Mouse (Mus musculus): ENCODE results near the gene Man2b1.

The Man2b1 gene

GRCm38 (mm10) chr8:85074167-85074566, 8.9 kb upstream of the Man2b1 start:
- DNase-seq (ENCODE audit: low read depth): no peak

GRCm38 (mm10) chr8:85074617-85075016, 8.5 kb upstream of the Man2b1 start:
- DNase-seq (ENCODE audit: low read depth): no peak

- no peak for DNase-seq (ENCODE audit: low read depth)
Measured at GRCm38 (mm10) chr8:85076001-85076400, 7.1 kb upstream of the Man2b1 start.

GRCm38 (mm10) chr8:85076993-85077392, 6.1 kb upstream of the Man2b1 start:
- DNase-seq (ENCODE audit: low read depth): peak; percentile 90

GRCm38 (mm10) chr8:85080214-85080531, 2.9 kb upstream of the Man2b1 start:
- no peak for DNase-seq (ENCODE audit: low read depth)

GRCm38 (mm10) chr8:85080532-85081215, 2.4 kb upstream of the Man2b1 start, which contains the start of gene Wdr83os:
Gene Wdr83os, plus strand, starts transcription at chr8:85080740.
- peak; percentile 93 for DNase-seq (ENCODE audit: low read depth)

- DNase-seq (ENCODE audit: low read depth): peak; percentile 83
Measured at GRCm38 (mm10) chr8:85081216-85081555, 1.9 kb upstream of the Man2b1 start, which contains the start of gene Wdr83. Gene Wdr83, minus strand, starts transcription at chr8:85081306.

GRCm38 (mm10) chr8:85082169-85082568, 901 bp upstream of the Man2b1 start:
- peak; percentile 45 for DNase-seq (ENCODE audit: low read depth)

- DNase-seq (ENCODE audit: low read depth): no peak
Measured at GRCm38 (mm10) chr8:85084633-85085032, 1.6 kb downstream of the Man2b1 start.

- DNase-seq (ENCODE audit: low read depth): peak; percentile 67
Measured at GRCm38 (mm10) chr8:85086238-85086637, 3.2 kb downstream of the Man2b1 start.

GRCm38 (mm10) chr8:85088771-85089170, 5.7 kb downstream of the Man2b1 start:
- DNase-seq (ENCODE audit: low read depth): no peak

GRCm38 (mm10) chr8:85090856-85091255, 7.8 kb downstream of the Man2b1 start:
- DNase-seq (ENCODE audit: low read depth): no peak

- DNase-seq (ENCODE audit: low read depth): no peak
Measured at GRCm38 (mm10) chr8:85091526-85092090, 8.5 kb downstream of the Man2b1 start.

GRCm38 (mm10) chr8:85095051-85095450, 12.0 kb downstream of the Man2b1 start:
- DNase-seq (ENCODE audit: low read depth): no peak

GRCm38 (mm10) chr8:85095566-85095965, 12.5 kb downstream of the Man2b1 start:
- DNase-seq (ENCODE audit: low read depth): no peak

- no peak for DNase-seq (ENCODE audit: low read depth)
Measured at GRCm38 (mm10) chr8:85096196-85096595, 13.1 kb downstream of the Man2b1 start.

- DNase-seq (ENCODE audit: low read depth): no peak
Measured at GRCm38 (mm10) chr8:85096850-85097249, 13.8 kb downstream of the Man2b1 start.

GRCm38 (mm10) chr8:85100076-85100665, 17.1 kb downstream of the Man2b1 start:
- DNase-seq (ENCODE audit: low read depth): no peak

GRCm38 (mm10) chr8:85113241-85113640, 30.2 kb downstream of the Man2b1 start:
- no peak for DNase-seq (ENCODE audit: low read depth)

- no peak for DNase-seq (ENCODE audit: low read depth)
Measured at GRCm38 (mm10) chr8:85115501-85115900, 32.4 kb downstream of the Man2b1 start.

GRCm38 (mm10) chr8:85116984-85117383, 33.9 kb downstream of the Man2b1 start:
- DNase-seq (ENCODE audit: low read depth): no peak

- DNase-seq (ENCODE audit: low read depth): peak; percentile 66
Measured at GRCm38 (mm10) chr8:85119052-85119981, 36.2 kb downstream of the Man2b1 start.
